Mouse (Mus musculus) adrenal gland, postnatal 4 days (tissue): ENCODE data around the gene Dnajc13. TPM values are rescaled to one million over a fixed set of nuclear protein-coding genes. Genes with fewer than 3 reads are reported as not detected.

Source experiments
- DNase-seq, 2 experiments: peaks; one replicate each; pipeline ENCODE4 v3.0.0; 2021 to 2022; ENCODE audit warnings: low spot score in 2 of 2, mixed read lengths in 2 of 2
- total RNA-seq, 2 experiments: library from RNA; stranded (reverse); gene quantifications; 2 replicates each; pipeline ENCODE4 v1.2.3; 2021

Dnajc13 gene
- total RNA-seq, 2 experiments from 2014 or later, result 50.6 to 57.1 TPM

- no peak for DNase-seq
Measured at GRCm38 (mm10) chr9:104256085-104256484, 6.6 kb downstream of the Dnajc13 start.

- no peak for DNase-seq
Measured at GRCm38 (mm10) chr9:104254408-104255180, 8.1 kb downstream of the Dnajc13 start.

DNA sequence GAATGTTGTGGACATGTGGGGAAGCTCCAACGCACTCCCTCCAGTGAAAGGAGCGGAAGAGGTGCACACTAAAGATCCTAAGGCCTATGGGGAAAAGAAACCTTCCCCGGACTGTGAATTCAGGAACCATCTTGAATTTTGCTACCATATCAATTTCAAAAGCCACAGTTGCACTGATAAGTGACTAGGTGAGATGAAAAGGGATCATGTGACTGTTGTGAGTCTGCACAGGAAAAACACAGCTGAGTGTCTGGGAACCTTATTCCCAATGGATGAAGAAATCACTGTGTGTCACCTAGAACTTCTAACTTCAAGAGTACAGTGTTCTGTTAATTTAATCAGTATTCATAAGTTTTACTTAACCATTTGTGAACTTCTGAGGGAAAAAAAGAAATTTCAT is 10.1 kb downstream of the Dnajc13 start:
- no peak for DNase-seq

DNA sequence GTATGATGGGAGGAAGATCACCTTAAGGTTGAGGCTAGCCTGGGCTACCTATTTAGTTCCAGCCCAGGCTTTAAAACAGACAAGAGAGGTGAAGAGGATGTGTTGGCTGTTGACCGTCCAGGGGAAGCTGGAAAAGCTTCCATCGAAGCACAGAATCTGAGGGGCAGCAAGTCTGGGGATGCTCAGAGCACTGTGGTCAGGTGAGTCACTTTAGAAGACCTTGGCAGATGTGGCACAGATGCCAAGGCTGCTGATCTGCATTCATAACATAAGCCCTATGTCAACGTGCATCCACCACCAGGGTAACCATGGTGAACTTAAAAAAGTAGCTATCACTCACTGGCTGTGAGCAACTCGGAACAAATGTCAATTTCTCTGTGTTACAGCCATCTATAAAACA is 11.0 kb downstream of the Dnajc13 start:
- no peak for DNase-seq

DNA sequence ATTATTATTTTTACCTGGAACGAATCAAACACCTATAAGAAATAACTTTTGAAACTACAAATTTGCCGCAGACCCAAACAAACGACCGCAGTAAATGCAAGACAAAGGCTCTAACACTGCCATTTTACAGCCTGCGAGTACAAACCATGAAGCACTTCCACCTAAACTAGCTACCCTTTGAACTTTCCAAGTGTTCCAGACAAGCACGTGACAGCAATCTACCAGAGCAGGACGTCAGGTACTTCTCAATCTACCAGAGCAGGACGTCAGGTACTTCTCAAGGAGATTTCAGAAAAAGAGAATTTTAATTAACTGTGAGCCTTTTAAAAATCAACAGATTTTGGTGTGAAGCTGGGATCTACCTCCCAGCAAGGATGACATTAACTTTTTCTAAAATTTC is 11.6 kb downstream of the Dnajc13 start:
- no peak for DNase-seq

GRCm38 (mm10) chr9:104247307-104247987 is 15.3 kb downstream of the Dnajc13 start:
- no peak for DNase-seq

DNA sequence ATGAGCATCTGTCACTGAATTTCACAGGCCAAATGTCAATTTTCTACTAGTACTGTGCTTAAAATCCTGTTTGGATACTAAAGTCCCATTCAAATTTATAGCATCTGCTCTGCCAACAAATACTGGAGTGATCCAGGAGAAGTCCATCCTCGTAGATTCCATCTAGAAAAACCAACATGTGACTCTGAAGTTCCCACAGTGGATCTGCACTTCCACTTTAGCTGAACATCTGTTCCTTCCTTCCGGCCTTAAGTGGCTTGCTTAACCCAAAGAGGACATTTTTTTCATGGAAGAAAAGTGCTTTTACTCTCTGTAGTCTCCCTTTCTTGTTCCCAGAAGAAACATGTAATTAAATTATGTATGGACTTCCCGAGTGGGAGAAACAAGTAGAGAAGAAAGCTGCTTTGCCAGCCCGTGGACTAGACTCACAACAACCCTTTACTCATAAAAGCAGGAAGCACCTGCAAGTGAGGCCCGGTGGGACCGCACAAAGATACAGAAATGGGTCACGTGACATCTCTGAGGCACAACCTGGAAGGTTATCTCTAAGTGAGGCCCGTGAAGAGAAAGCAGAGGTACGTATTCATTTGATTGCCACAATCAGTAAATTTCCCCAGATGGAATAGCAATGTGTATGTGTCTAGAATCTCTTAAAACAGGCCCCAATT is 18.8 kb downstream of the Dnajc13 start:
- DNase-seq, result no peak

GRCm38 (mm10) chr9:104240146-104240545 is 22.6 kb downstream of the Dnajc13 start:
- DNase-seq, result no peak

- DNase-seq, result no peak
Measured at GRCm38 (mm10) chr9:104239076-104239475, 23.7 kb downstream of the Dnajc13 start.

DNA sequence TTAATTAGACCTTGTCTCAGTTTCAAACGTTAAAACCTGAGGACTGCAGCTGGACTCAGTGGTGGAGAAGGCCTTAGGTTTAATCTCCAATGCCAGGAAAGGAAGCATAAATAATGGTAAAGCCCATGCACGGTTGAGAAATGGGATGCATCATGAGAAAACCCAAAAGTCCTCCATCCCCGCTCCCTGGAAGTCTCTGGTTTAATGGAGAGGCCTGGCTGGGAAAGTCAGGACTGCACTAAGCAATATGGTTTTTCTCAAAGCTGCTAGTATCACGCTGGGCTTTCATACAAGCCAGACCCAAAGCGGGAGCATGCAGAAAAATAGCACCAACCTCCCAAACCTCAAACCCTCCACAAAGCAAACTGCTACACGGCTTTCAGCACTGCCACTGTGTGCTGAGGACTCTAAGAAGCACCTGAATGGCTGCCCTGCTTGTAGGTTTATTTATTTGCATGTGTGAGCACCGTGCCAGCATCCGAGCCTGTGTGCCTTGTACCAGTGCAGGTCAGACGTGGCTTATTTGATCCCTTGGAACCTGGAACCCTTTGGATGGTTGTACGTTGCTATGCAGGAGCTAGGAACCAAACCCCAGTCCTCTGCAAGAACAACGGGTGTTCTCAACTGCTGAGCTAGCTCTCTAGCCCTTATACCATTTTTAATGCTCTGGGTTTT is 26.3 kb downstream of the Dnajc13 start:
- DNase-seq, result no peak

GRCm38 (mm10) chr9:104235751-104236150 is 27.0 kb downstream of the Dnajc13 start:
- DNase-seq, result no peak

DNA sequence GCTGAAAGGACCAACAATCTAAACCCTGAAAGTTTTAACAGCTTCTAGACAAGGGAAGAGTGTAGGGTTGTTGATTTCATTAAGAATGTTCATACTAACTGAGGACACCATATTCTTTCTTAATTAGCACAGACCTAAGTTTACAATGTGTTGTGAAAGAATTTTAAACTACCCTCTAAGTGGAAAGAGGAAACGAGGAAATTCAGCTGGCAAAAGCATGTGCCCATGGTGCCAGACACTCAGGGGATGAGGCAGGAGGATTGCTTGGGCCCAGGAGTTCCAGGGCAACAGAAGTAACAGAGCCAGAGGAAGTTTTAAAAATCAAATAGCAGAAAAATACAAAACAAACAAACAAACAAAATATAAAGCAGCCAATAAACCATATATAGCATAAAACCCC is 28.9 kb downstream of the Dnajc13 start:
- DNase-seq, result no peak

DNA sequence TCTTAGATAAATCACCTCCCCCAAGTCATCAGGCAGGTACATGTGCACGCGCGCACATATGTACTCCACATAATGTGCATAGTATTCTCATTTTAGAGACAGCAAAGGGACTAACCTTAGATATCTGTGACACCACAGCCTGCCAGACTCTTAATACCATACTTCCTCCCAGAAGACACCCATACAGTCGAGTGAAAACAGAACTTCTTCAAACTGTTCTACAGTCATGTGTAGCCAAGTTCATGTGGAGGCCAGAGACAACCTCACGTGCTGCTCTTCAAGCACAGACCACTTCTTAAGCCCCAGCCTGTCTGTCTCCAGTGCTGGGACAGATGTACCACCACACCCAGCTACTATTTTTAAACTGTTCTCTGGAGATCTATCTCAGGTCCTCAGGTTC is 29.7 kb downstream of the Dnajc13 start:
- no peak for DNase-seq

GRCm38 (mm10) chr9:104232004-104232403 is 30.7 kb downstream of the Dnajc13 start:
- no peak for DNase-seq

- no peak for DNase-seq
Measured at GRCm38 (mm10) chr9:104211402-104211801, 51.3 kb downstream of the Dnajc13 start.

DNA sequence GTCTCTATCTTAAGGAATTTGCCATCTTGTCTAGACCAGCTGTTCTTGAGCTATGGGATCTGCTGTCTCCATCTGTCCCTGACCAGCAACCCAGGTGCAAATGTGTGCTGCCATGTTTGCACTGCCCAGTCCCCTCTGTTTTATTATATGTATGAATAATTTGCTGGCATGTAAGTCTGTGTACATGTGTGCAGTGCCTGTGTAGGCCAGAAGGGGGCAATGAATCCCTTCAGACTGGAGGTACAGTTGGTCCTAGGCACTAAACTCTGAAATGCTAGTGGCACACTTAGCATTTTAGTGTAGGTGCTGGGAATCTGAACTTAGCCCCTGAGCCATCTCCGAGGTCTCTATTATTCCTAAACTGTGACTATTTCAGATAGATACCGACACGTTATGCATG is 58.9 kb downstream of the Dnajc13 start:
- peak in 1 of 2 experiments; percentile 14 for DNase-seq

- no peak for DNase-seq
Measured at GRCm38 (mm10) chr9:104194528-104194927, 68.2 kb downstream of the Dnajc13 start.

- no peak for DNase-seq
Measured at GRCm38 (mm10) chr9:104193900-104194299, 68.8 kb downstream of the Dnajc13 start.

DNA sequence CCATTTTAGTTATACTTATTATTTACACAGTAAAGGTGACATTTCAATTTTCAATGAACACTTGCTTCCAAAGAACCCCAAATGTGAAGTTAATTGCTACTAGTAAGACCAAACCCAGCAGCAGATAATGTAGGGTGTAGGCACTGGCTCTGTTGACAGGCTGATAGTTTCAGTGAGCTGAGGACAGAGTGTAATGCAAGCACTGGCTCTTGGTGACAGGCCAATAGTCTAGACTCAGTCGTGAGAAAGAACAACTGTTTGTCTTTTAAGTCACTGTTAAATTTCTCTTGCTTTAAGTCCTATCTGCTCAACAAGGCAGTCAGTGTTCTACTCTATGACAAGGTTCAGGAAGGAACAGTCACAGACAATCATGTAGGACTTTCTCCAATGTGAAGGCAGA is 69.4 kb downstream of the Dnajc13 start:
- no peak for DNase-seq

DNA sequence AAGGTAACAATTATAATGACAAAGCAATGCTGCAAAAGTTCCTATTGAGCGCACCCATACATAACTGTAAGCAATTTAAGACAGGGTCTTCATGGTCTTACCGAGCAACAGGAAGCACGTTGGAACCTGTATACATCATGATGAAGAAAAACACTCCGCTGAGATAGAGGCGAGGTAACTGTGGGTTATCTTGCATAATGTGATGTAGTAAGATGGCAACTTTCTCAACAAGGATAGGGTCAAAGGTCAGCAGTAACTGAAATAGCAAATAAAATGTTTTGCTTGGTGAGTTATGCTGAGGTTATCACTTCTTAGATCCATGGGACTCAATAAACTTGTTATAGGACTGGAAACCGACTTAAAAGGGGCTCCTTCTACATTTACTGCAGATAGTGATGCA is 70.2 kb downstream of the Dnajc13 start:
- no peak for DNase-seq

- no peak for DNase-seq
Measured at GRCm38 (mm10) chr9:104189657-104190056, 73.1 kb downstream of the Dnajc13 start.

DNA sequence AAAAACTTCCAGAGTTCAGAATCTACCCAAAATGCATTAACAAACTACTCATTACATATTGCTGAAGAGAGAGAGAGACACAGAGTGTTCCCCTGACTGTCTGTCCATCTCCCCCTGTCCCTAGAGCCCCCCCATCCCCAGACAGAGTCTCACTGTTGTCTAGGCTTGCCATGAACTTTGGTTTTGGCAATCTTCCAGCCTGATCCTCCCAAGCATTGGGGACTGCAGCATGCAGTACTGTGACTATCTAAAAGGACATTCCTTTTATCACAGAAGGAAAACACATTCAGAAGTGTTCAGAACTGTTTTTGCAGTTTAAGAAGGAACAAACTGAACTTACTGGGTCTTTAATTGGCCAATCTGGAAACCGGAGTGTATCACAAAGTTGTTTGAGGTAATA is 74.0 kb downstream of the Dnajc13 start:
- DNase-seq, result no peak
